Comparison of ENCODE assay signal across 27 mouse cellular contexts in the genomic region with DNA sequence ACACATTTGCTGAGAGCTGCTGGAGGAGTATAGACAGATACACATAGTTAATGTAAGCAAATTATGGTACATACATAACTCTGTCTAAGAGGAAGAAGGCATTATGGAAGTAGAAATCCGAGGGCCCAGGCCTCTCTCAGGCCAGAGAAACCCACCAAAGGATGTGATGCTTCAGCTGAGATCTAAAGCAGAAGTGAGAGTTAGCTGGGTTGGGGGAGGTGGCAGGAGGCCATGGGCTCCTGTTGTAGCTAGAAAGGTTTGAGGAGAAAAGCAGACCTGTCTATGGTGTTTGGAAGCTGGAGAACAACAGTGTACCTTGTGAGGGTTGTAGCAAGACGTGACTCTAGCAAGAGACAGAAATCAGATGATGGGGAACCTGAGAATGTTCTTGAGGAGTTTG. TPM values are rescaled to one million over a fixed set of nuclear protein-coding genes. Genes with fewer than 3 reads are reported as not detected.
DNase-seq lines count a peak whose midpoint lies in the region; ATAC-seq lines count a peak whose summit lies in the region.
"Had no signal": no experiment of that assay in that cellular context is flagged by ENCODE, and none has a peak within 500 bp of the region (broad histone marks: within the 10 kb centered on the region; RNA-seq: fewer than 3 reads in every experiment).

No protein-coding gene starts in this region.

- 84% methylated on average over 2 of the region's 2 CpGs for WGBS in forebrain, embryonic 11.5 days
- 81% methylated on average over 2 of the region's 2 CpGs for WGBS in forebrain, embryonic 15.5 days

- no peaks in the 10 kb centered on the region for H3K27me3 ChIP-seq in forebrain, embryonic 11.5 days (ENCODE audit: control insufficient read depth, insufficient read depth, low read length)
- no peaks in the 10 kb centered on the region for H3K27me3 ChIP-seq in forebrain, embryonic 15.5 days
- H3K27me3 ChIP-seq: forebrain, embryonic 12.5 days; hindbrain, embryonic 12.5 days; limb, embryonic 13.5 days; midbrain, embryonic 12.5 days; neural tube, embryonic 15.5 days had no signal

- H3K27ac ChIP-seq in forebrain, embryonic 11.5 days (ENCODE audit: low read depth, low read length): no peak overlapping the region
- no peak overlapping the region for H3K27ac ChIP-seq in forebrain, embryonic 15.5 days (replicated peaks)
- H3K27ac ChIP-seq: forebrain, embryonic 12.5 days; hindbrain, embryonic 12.5 days; kidney, postnatal 0 days; limb, embryonic 13.5 days; midbrain, embryonic 12.5 days; neural tube, embryonic 15.5 days had no signal

- no peak overlapping the region for H3K4me3 ChIP-seq in forebrain, embryonic 11.5 days (ENCODE audit: low read depth, low read length)
- H3K4me3 ChIP-seq in forebrain, embryonic 15.5 days: no peak overlapping the region
- H3K4me3 ChIP-seq: erythroblast, embryonic 14.5 days; forebrain, embryonic 12.5 days; hindbrain, embryonic 12.5 days; limb, embryonic 13.5 days; midbrain, embryonic 12.5 days; neural tube, embryonic 15.5 days had no signal

- no peaks in the 10 kb centered on the region for H3K4me1 ChIP-seq in forebrain, embryonic 11.5 days (replicated peaks; ENCODE audit: control insufficient read depth, insufficient read depth, low read length)
- H3K4me1 ChIP-seq in forebrain, embryonic 15.5 days: 0 out of 2 replicates have a peak, but pooled peaks cover 3% of the 10 kb centered on the region
- H3K4me1 ChIP-seq: forebrain, embryonic 12.5 days; hindbrain, embryonic 12.5 days; midbrain, embryonic 12.5 days had no signal

- ATAC-seq in forebrain, embryonic 11.5 days (replicated peaks; ENCODE audit: low FRiP score): no peak
- no peak for ATAC-seq in forebrain, embryonic 15.5 days (replicated peaks)
- peak; percentile 91 for ATAC-seq in granulocyte monocyte progenitor cell, adult 5-6 weeks (replicated peaks; ENCODE audit: poor library complexity, severe bottlenecking)
- ATAC-seq in megakaryocyte-erythroid progenitor cell, adult 5-6 weeks (replicated peaks; ENCODE audit: low FRiP score, low TSS enrichment, poor library complexity, severe bottlenecking): no peak
- ATAC-seq: inflammation-experienced regulatory T-cells, adult 6 months had no signal

- H3K9me3 ChIP-seq in forebrain, embryonic 11.5 days (ENCODE audit: control insufficient read depth, low read length): no peaks in the 10 kb centered on the region
- H3K9me3 ChIP-seq in forebrain, embryonic 15.5 days: no peaks in the 10 kb centered on the region
- H3K9me3 ChIP-seq: forebrain, embryonic 12.5 days; hindbrain, embryonic 12.5 days; limb, embryonic 13.5 days; midbrain, embryonic 12.5 days; neural tube, embryonic 15.5 days had no signal

- peak; percentile 4 for DNase-seq in forebrain, embryonic 11.5 days (ENCODE audit: low spot score)
- peak; percentile 93 for DNase-seq in A20 (ENCODE audit: low read depth, low spot score)
- DNase-seq in spleen, adult 12 weeks (ENCODE audit: low spot score): peak; percentile 21
- no peak for DNase-seq in ovary, adult 18-20 months (ENCODE audit: low spot score)
- DNase-seq in layer of hippocampus, postnatal 10 days (ENCODE audit: low spot score in 2 of 2): no peak
- DNase-seq: adrenal gland, postnatal 25 days; cerebellum, adult 11-12 months; cerebellum, adult 9-11 months; gastrocnemius, postnatal 10 days; heart, postnatal 36 days; kidney, adult 2 months; kidney, postnatal 4 days; right cerebral cortex, adult 18-20 months; thymus, postnatal 25 days had no signal

- no peaks in the 10 kb centered on the region for H3K36me3 ChIP-seq in forebrain, embryonic 11.5 days (ENCODE audit: control insufficient read depth, insufficient read depth, low read length)
- H3K36me3 ChIP-seq in forebrain, embryonic 15.5 days: no peaks in the 10 kb centered on the region
- H3K36me3 ChIP-seq: forebrain, embryonic 12.5 days; hindbrain, embryonic 12.5 days; limb, embryonic 13.5 days; midbrain, embryonic 12.5 days; neural tube, embryonic 15.5 days had no signal

- no peak overlapping the region for H3K9ac ChIP-seq in forebrain, embryonic 11.5 days (ENCODE audit: low read length)
- H3K9ac ChIP-seq in forebrain, embryonic 15.5 days (replicated peaks): no peak overlapping the region
- H3K9ac ChIP-seq: forebrain, embryonic 12.5 days; hindbrain, embryonic 12.5 days; limb, embryonic 13.5 days; midbrain, embryonic 12.5 days; neural tube, embryonic 15.5 days had no signal

- H3K4me2 ChIP-seq in forebrain, embryonic 11.5 days (ENCODE audit: low read depth, low read length, severe bottlenecking): no peak overlapping the region
- H3K4me2 ChIP-seq in forebrain, embryonic 15.5 days (replicated peaks): no peak overlapping the region
- H3K4me2 ChIP-seq: forebrain, embryonic 12.5 days; heart, embryonic 11.5 days; hindbrain, embryonic 12.5 days; limb, embryonic 13.5 days; liver, embryonic 11.5 days; midbrain, embryonic 12.5 days; neural tube, embryonic 15.5 days had no signal

RNA-seq across cellular contexts. Expression of a gene that starts 56.8 kb away (rescaled TPM):
- 26.1 and 27.4 TPM in 2 replicates for polyA plus RNA-seq in forebrain, embryonic 11.5 days (2014; fragmentation: Nextera tagmentation; extraction: Ambion mirVana)
- 7.5 and 9.3 TPM in 2 replicates for polyA plus RNA-seq in forebrain, embryonic 15.5 days (2015; fragmentation: Nextera tagmentation; extraction: Ambion mirVana)
- 7.9 and 19.5 TPM in 2 replicates for total RNA-seq in granulocyte monocyte progenitor cell, adult 5-6 weeks (2014; fragmentation: Nextera tagmentation)
- 10.9 and 13.7 TPM in 2 replicates for total RNA-seq in granulocyte monocyte progenitor cell, adult 5-6 weeks (2017)
- total RNA-seq in layer of hippocampus, postnatal 10 days (2021): 1 to 10 TPM; 1.8 to 2.0 TPM
- 22.1 and 22.7 TPM in 2 replicates for total RNA-seq in megakaryocyte-erythroid progenitor cell, adult 5-6 weeks (2014; fragmentation: Nextera tagmentation)
- 25.2 and 25.9 TPM in 2 replicates for total RNA-seq in megakaryocyte-erythroid progenitor cell, adult 5-6 weeks (2017)

RNA-seq across cellular contexts. Expression of a gene that starts 57.0 kb away (rescaled TPM):
- polyA plus RNA-seq in forebrain, embryonic 11.5 days (2014; fragmentation: Nextera tagmentation; extraction: Ambion mirVana): 18.9 and 20.3 TPM in 2 replicates
- polyA plus RNA-seq in forebrain, embryonic 15.5 days (2015; fragmentation: Nextera tagmentation; extraction: Ambion mirVana): 16.6 and 17.4 TPM in 2 replicates
- 62.9 and 70.4 TPM in 2 replicates for total RNA-seq in granulocyte monocyte progenitor cell, adult 5-6 weeks (2014; fragmentation: Nextera tagmentation)
- total RNA-seq in granulocyte monocyte progenitor cell, adult 5-6 weeks (2017): 40.3 and 46.4 TPM in 2 replicates
- total RNA-seq in layer of hippocampus, postnatal 10 days (2021): 10 to 100 TPM; 15.3 TPM
- 66.5 and 85.8 TPM in 2 replicates for total RNA-seq in megakaryocyte-erythroid progenitor cell, adult 5-6 weeks (2014; fragmentation: Nextera tagmentation)
- total RNA-seq in megakaryocyte-erythroid progenitor cell, adult 5-6 weeks (2017): 44.4 and 50.3 TPM in 2 replicates

Comparison
In these comparisons a context has a peak if more than half of its experiments do, and no peak if none do; other contexts are left out.
1. DNase-seq: peak in forebrain, embryonic 11.5 days (single experiment), A20 (single experiment) and spleen, adult 12 weeks (single experiment); none in ovary, adult 18-20 months (single experiment) and layer of hippocampus, postnatal 10 days (0 of 2).